Mouse (Mus musculus) CH12.LX (cell line): ENCODE results near the gene Hist1h2bn. TPM values are rescaled to one million over a fixed set of nuclear protein-coding genes. Genes with fewer than 3 reads are reported as not detected.

Source experiments
- DNase-seq: peaks from one replicate; pipeline ENCODE4 v3.0.0-alpha.2; 2013; ENCODE audit errors: extremely low read depth
- H3K27ac ChIP-seq: 2 replicates; pipeline ENCODE4 v1.5.1; 2012; ENCODE audit warnings: low read depth, mild to moderate bottlenecking, control low read depth, moderate library complexity; ENCODE audit not compliant: insufficient read depth
- H3K27me3 ChIP-seq: replicated peaks from 2 replicates; pipeline ENCODE3; 2012; ENCODE audit warnings: inconsistent platforms
- H3K36me3 ChIP-seq, 2 experiments: replicated peaks in 1 of 2; 2 replicates each; pipeline versions ENCODE3 to v1.6.1; 2012; ENCODE audit warnings: inconsistent platforms in 1 of 2, low read length in 1 of 2, mild to moderate bottlenecking in 1 of 2, mixed read lengths in 1 of 2, moderate library complexity in 1 of 2; ENCODE audit not compliant: control insufficient read depth in 1 of 2, insufficient read depth in 1 of 2
- H3K4me1 ChIP-seq, 2 experiments: 2 replicates each; pipeline ENCODE4 v1.6.1; 2012; ENCODE audit warnings: inconsistent platforms in 1 of 2, moderate library complexity in 1 of 2; ENCODE audit not compliant: insufficient read depth in 2 of 2, control insufficient read depth in 1 of 2
- H3K4me2 ChIP-seq: 2 replicates; pipeline ENCODE4 v1.6.1; 2012; ENCODE audit warnings: low read depth, mild to moderate bottlenecking, control low read depth; ENCODE audit not compliant: poor library complexity, insufficient read depth, severe bottlenecking
- H3K4me3 ChIP-seq, 3 experiments: fragments of 150-350 bp in 1 of 3; sonication (generic) in 1 of 3; replicated peaks in 1 of 3; 2 replicates each; pipeline versions ENCODE3 to v1.5.1; 2011 to 2012; ENCODE audit warnings: low read depth in 2 of 3, low read length in 2 of 3, mild to moderate bottlenecking in 2 of 3, moderate library complexity in 2 of 3, control low read depth in 1 of 3, improper control_type of control experiment in 1 of 3, inconsistent platforms in 1 of 3, mixed read lengths in 1 of 3; ENCODE audit not compliant: poor library complexity in 1 of 3
- H3K79me2 ChIP-seq: replicated peaks from 2 replicates; pipeline ENCODE4 v1.6.1; 2012; ENCODE audit warnings: mild to moderate bottlenecking, moderate library complexity; ENCODE audit not compliant: control insufficient read depth, poor library complexity, insufficient read depth, severe bottlenecking; ENCODE audit errors: extremely low read depth
- H3K9ac ChIP-seq: 2 replicates; pipeline ENCODE4 v1.6.1; 2012; ENCODE audit warnings: low read depth, mild to moderate bottlenecking, control low read depth, moderate library complexity; ENCODE audit not compliant: insufficient read depth
- H3K9me3 ChIP-seq: replicated peaks from 2 replicates; pipeline ENCODE3; 2012; ENCODE audit warnings: low read length, inconsistent platforms, mixed read lengths
- BHLHE40 ChIP-seq: IDR thresholded peaks from 2 replicates; pipeline ENCODE4 v1.6.1; 2011; ENCODE audit warnings: mild to moderate bottlenecking, low read depth, low read length, improper control_type of control experiment
- CHD1 ChIP-seq: IDR thresholded peaks from 2 replicates; pipeline ENCODE4 v1.6.1; 2012; ENCODE audit warnings: low read depth, low read length, improper control_type of control experiment, inconsistent platforms
- CHD2 ChIP-seq: IDR thresholded peaks from 2 replicates; pipeline ENCODE4 v1.6.1; 2011; ENCODE audit warnings: low read length, improper control_type of control experiment
- E2F4 ChIP-seq: IDR thresholded peaks from 2 replicates; pipeline ENCODE4 v1.6.1; 2011; ENCODE audit warnings: low read depth, low read length, improper control_type of control experiment; ENCODE audit not compliant: insufficient replicate concordance
- ELF1 ChIP-seq: IDR thresholded peaks from 2 replicates; pipeline ENCODE4 v1.6.1; 2014; ENCODE audit warnings: low read depth, mild to moderate bottlenecking, inconsistent platforms, low read length, improper control_type of control experiment
- EP300 ChIP-seq: IDR thresholded peaks from 2 replicates; pipeline ENCODE4 v1.6.1; 2011; ENCODE audit warnings: low read length, improper control_type of control experiment
- ETS1 ChIP-seq: conservative IDR thresholded peaks from 2 replicates; pipeline ENCODE4 v1.6.1; 2012; ENCODE audit warnings: low read depth, mild to moderate bottlenecking, inconsistent platforms, low read length, improper control_type of control experiment, moderate library complexity
- HCFC1 ChIP-seq: IDR thresholded peaks from 2 replicates; pipeline ENCODE4 v1.6.1; 2012; ENCODE audit warnings: low read depth, mild to moderate bottlenecking, inconsistent platforms, low read length, improper control_type of control experiment
- JUN ChIP-seq: IDR thresholded peaks from 2 replicates; pipeline ENCODE4 v1.6.1; 2011; ENCODE audit warnings: low read depth, mild to moderate bottlenecking, low read length, improper control_type of control experiment, moderate library complexity; ENCODE audit not compliant: insufficient read depth
- JUND ChIP-seq: conservative IDR thresholded peaks from 2 replicates; pipeline ENCODE4 v1.6.1; 2011; ENCODE audit warnings: low read depth, low read length, improper control_type of control experiment
- MAX ChIP-seq: IDR thresholded peaks from 2 replicates; pipeline ENCODE4 v1.6.1; 2011; ENCODE audit warnings: low read length, improper control_type of control experiment
- MEF2A ChIP-seq: IDR thresholded peaks from 2 replicates; pipeline ENCODE4 v1.6.1; 2014; ENCODE audit warnings: low read depth, mild to moderate bottlenecking, inconsistent platforms, low read length, improper control_type of control experiment, borderline replicate concordance
- MXI1 ChIP-seq: IDR thresholded peaks from 2 replicates; pipeline ENCODE4 v1.6.1; 2011; ENCODE audit warnings: mild to moderate bottlenecking, low read depth, low read length, improper control_type of control experiment
- MYC ChIP-seq: IDR thresholded peaks from 2 replicates; pipeline ENCODE4 v1.6.1; 2011; ENCODE audit warnings: low read depth, mild to moderate bottlenecking, improper control_type of control experiment, low read length
- NELFE ChIP-seq: IDR thresholded peaks from 2 replicates; pipeline ENCODE4 v1.6.1; 2011; ENCODE audit warnings: low read depth, low read length, improper control_type of control experiment
- POLR2A ChIP-seq: IDR thresholded peaks from 2 replicates; pipeline ENCODE4 v1.6.1; 2011; ENCODE audit warnings: low read depth, mild to moderate bottlenecking, improper control_type of control experiment, low read length
- POLR2AphosphoS2 ChIP-seq: IDR thresholded peaks from 2 replicates; pipeline ENCODE4 v1.6.1; 2011; ENCODE audit warnings: low read depth, low read length, improper control_type of control experiment
- RCOR1 ChIP-seq: conservative IDR thresholded peaks from 2 replicates; pipeline ENCODE4 v1.6.1; 2012; ENCODE audit warnings: low read depth, mild to moderate bottlenecking, inconsistent platforms, low read length, improper control_type of control experiment
- SIN3A ChIP-seq: IDR thresholded peaks from 2 replicates; pipeline ENCODE4 v1.6.1; 2012; ENCODE audit warnings: low read length, improper control_type of control experiment, inconsistent platforms
- SMC3 ChIP-seq: IDR thresholded peaks from 2 replicates; pipeline ENCODE4 v1.6.1; 2011; ENCODE audit warnings: low read depth, low read length, improper control_type of control experiment
- TBP ChIP-seq: conservative IDR thresholded peaks from 2 replicates; pipeline ENCODE4 v1.6.1; 2011; ENCODE audit warnings: low read depth, low read length, improper control_type of control experiment
- TCF12 ChIP-seq: IDR thresholded peaks from 2 replicates; pipeline ENCODE4 v1.6.1; 2014; ENCODE audit warnings: low read depth, mild to moderate bottlenecking, inconsistent platforms, low read length, improper control_type of control experiment
- UBTF ChIP-seq: IDR thresholded peaks from 2 replicates; pipeline ENCODE4 v1.6.1; 2012; ENCODE audit warnings: low read depth, mild to moderate bottlenecking, inconsistent platforms, low read length, improper control_type of control experiment, moderate library complexity
- ZMIZ1 ChIP-seq: IDR thresholded peaks from 2 replicates; pipeline ENCODE4 v1.6.1; 2012; ENCODE audit warnings: low read depth, mild to moderate bottlenecking, inconsistent platforms, low read length, improper control_type of control experiment
- ZNF384 ChIP-seq: IDR thresholded peaks from 2 replicates; pipeline ENCODE4 v1.6.1; 2012; ENCODE audit warnings: low read depth, low read length, improper control_type of control experiment, inconsistent platforms
- dilution Hi-C: fragments of 300-500 bp; cut with MboI; formaldehyde crosslinking; loops from 2 replicates; pipeline ENCODE4 v1.14.3; 2020; ENCODE audit warnings: low sequenced_read_pairs; ENCODE audit not compliant: extremely low pct_unique_long_range_greater_than_20kb, extremely low pct_ligation_motif_present
- in situ Hi-C: fragments of 300-500 bp; cut with MboI; formaldehyde crosslinking; loops from 3 replicates; pipeline ENCODE4 v1.14.3; 2019; ENCODE audit warnings: low sequenced_read_pairs, low pct_ligation_motif_present, low pct_unique_long_range_greater_than_20kb, mixed read lengths
- polyA plus RNA-seq: library from polyadenylated mRNA; unstranded; fragments of >175 nt; gene quantifications from 2 replicates; pipeline ENCODE4 v1.2.1, GENCODE M21; 2012; ENCODE audit warnings: low read depth; ENCODE audit not compliant: insufficient read length
- total RNA-seq, 2 experiments: library from RNA; depleted of rRNA; stranded (reverse); fragments of 300-350 nt in 1 of 2; fragments of >200 nt in 1 of 2; gene quantifications; 2 replicates each; pipeline ENCODE4 v1.2.3; 2012 to 2014

The Hist1h2bn gene
- total and polyA plus RNA-seq, 3 experiments = 2.6 to 1,563 (median 24.0) TPM

GRCm38 (mm10) chr13:21751827-21752226, 2.1 kb upstream of the Hist1h2bn start:
- dilution Hi-C loops (no loop called here), in situ Hi-C loops (no loop called here)
- H3K27ac ChIP-seq = peak overlapping the region; percentile 85
- peak; percentile 57 for DNase-seq
- no peak for TF ChIP-seq UBTF
- TF ChIP-seq MEF2A = peak; percentile 42; the same call in 1 of the 2 replicates
- no peaks in the 10 kb centered on the region for H3K27me3 ChIP-seq
- no peaks in the 10 kb centered on the region for H3K9me3 ChIP-seq
- no peaks in the 10 kb centered on the region for H3K36me3 ChIP-seq
- H3K79me2 ChIP-seq = no peaks in the 10 kb centered on the region
- peak overlapping the region; percentile 82; the same call in 1 of the 2 replicates for H3K4me2 ChIP-seq
- peaks cover 0 to 26% of the 10 kb centered on the region in 2 experiments; a peak in 2 of 4 replicates for H3K4me1 ChIP-seq
- no peak overlapping the region for H3K4me3 ChIP-seq
- H3K9ac ChIP-seq = peak overlapping the region; percentile 92

DNA sequence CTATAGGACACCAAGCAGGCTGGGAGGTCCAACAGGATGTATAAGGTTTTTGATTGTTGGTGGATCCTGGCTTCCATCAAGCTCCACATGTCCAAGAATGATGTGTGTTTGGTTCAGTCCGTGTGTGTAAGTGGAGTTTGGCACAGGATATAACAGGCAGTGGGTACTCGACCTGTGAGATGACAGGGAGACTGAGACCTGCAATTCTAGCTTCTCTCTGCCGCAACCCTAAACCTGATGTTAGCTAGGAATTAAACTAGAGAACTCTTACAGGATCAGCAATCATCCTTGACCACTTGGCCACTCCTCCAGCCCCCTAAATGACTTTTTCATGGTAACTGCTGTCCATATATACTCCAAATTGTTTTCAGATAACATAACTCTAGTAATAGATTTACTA, 1.6 kb upstream of the Hist1h2bn start:
- no peaks in the 10 kb centered on the region for H3K36me3 ChIP-seq
- H3K9ac ChIP-seq = peak overlapping the region; percentile 92
- TF ChIP-seq MAX = no peak
- TF ChIP-seq TBP = 0 out of 2 replicates have a peak, but pooled peaks have one; percentile 11
- DNase-seq = peak; percentile 51
- H3K27me3 ChIP-seq = no peaks in the 10 kb centered on the region
- peak overlapping the region in 1 of 3 experiments; percentile 3 for H3K4me3 ChIP-seq
- peak overlapping the region; percentile 85 for H3K27ac ChIP-seq
- H3K79me2 ChIP-seq = no peaks in the 10 kb centered on the region
- peaks cover 0 to 26% of the 10 kb centered on the region in 2 experiments; a peak in 2 of 4 replicates for H3K4me1 ChIP-seq
- dilution Hi-C loops (no loop called here), in situ Hi-C loops (no loop called here)
- H3K9me3 ChIP-seq = no peaks in the 10 kb centered on the region
- H3K4me2 ChIP-seq = peak overlapping the region; percentile 82; the same call in 1 of the 2 replicates

DNA sequence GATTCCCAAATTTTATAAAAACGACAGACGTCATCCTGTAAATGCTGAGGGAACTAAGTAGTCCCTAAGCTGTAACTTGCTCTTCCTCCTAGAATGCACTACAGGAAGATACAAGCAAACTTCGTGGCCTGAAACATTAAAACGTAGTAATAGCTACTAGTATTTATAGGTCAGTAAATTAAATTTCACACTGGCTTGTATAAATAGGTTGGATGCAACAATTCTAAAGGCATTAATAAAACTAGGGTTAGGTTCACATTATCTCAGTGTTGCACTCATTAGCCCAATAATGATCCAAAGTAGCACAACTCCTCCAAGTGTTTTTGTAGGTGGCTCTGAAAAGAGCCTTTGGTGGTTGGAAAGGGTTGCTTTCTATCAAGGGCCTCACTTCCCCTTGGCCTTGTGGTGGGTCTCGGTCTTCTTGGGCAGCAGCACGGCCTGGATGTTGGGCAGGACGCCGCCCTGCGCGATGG, 836 bp upstream of the Hist1h2bn start:
- TF ChIP-seq ETS1 (peak; percentile 39; the same call in 1 of the 2 replicates), MAX (peak; percentile 34; the same call in 1 of the 2 replicates), JUND (no peak; the same call in 1 of the 2 replicates), POLR2AphosphoS2 (peak; percentile 99), UBTF (no peak), NELFE (peak; percentile 47), EP300 (no peak; the same call in 1 of the 2 replicates), BHLHE40 (peak; percentile 20; the same call in 1 of the 2 replicates), E2F4 (peak; percentile 76; the same call in 1 of the 2 replicates), TCF12 (no peak), RCOR1 (peak; percentile 78), POLR2A (peak; percentile 79), CHD1 (peak; percentile 96), ZNF384 (peak; percentile 46), MEF2A (no peak), SIN3A (peak; percentile 86; the same call in 1 of the 2 replicates), JUN (no peak), HCFC1 (peak; percentile 35; the same call in 1 of the 2 replicates), MXI1 (no peak; the same call in 1 of the 2 replicates), ZMIZ1 (peak; percentile 98), ELF1 (no peak), CHD2 (peak; percentile 74), MYC (peak; percentile 63; the same call in 1 of the 2 replicates), SMC3 (no peak)
- peaks cover 0 to 26% of the 10 kb centered on the region in 2 experiments; a peak in 2 of 4 replicates for H3K4me1 ChIP-seq
- dilution Hi-C loops = no loop called here

More for the DNA sequence above, 836 bp upstream of the Hist1h2bn start:
- peak overlapping the region; percentile 92 for H3K9ac ChIP-seq
- no peaks in the 10 kb centered on the region for H3K27me3 ChIP-seq
- H3K4me3 ChIP-seq = peak overlapping the region; percentile 3 to 36 (median 36)
- H3K36me3 ChIP-seq = no peaks in the 10 kb centered on the region
- DNase-seq = peak; percentile 67
- H3K79me2 ChIP-seq = no peaks in the 10 kb centered on the region
- in situ Hi-C loops = no loop called here
- H3K9me3 ChIP-seq = no peaks in the 10 kb centered on the region
- peak overlapping the region; percentile 82 for H3K4me2 ChIP-seq
- H3K27ac ChIP-seq = peak overlapping the region; percentile 98
